Mouse (Mus musculus) testis, adult 2 months (tissue): ENCODE measurements around the gene Sash1.

ENCODE experiments used
- CTCF ChIP-seq: fragments of 200-500 bp; IDR thresholded peaks from 2 replicates; pipeline ENCODE4 v1.5.1; 2012; ENCODE audit warnings: low read depth, mild to moderate bottlenecking, inconsistent platforms, low read length, moderate library complexity; ENCODE audit not compliant: control insufficient read depth, insufficient read depth, insufficient replicate concordance
- POLR2A ChIP-seq: fragments of 200-500 bp; IDR thresholded peaks from 2 replicates; pipeline ENCODE4 v1.6.1; 2012; ENCODE audit warnings: low read depth, mild to moderate bottlenecking, inconsistent platforms, low read length, moderate library complexity; ENCODE audit not compliant: control insufficient read depth

DNA sequence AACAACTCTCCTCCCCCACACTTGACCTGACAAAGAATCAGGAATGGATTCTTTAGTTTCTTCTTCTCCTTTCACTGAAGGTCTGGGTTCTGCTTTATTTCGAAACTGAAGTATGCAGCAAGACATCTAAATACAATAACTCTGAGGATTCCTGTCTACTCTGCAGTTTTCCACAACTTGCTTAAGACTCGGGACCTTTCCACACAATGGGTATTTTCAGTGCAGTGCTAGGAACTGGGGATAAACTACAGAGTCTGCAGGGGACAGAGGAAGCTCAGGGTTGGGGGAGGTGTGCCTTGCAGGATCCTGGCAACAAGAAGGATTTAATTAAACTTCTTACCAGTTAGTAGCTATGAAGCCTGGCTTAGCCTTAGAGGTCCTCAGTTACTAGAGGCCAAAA is 4.1 kb downstream of the Sash1 start:
- no peak for TF ChIP-seq CTCF
- TF ChIP-seq POLR2A, result no peak
